Mouse (Mus musculus) lung, postnatal 0 days (tissue): Measurements from ENCODE around the gene Cic.

Source experiments
- CTCF ChIP-seq: IDR thresholded peaks from 2 replicates; pipeline ENCODE4 v1.5.1; 2016; ENCODE audit warnings: antibody characterized with exemption, mild to moderate bottlenecking
- EP300 ChIP-seq: IDR thresholded peaks from 2 replicates; pipeline ENCODE4 v1.6.1; 2016; ENCODE audit warnings: antibody characterized with exemption, mild to moderate bottlenecking, control low read depth

DNA sequence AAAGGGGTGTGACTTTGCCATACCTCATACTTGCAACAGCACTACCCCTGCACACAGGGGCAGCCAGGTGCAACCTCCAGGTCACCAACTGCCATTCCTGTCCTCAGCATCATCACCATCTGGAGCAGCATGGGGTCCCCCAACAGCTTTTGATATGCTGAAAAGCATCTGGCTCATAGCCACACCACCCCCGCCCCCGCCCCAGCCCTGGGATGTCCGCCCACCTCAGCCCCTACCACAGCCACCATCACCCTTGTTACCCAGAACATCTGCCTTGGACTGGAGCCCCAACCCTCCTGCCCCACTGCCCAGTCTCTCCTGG, 36.1 kb downstream of the Cic start:
- no peak for TF ChIP-seq CTCF
- TF ChIP-seq EP300 = no peak
